Mouse (Mus musculus) duodenum, adult 2 months (tissue): ENCODE data around the gene Gm5751. TPM values are rescaled to one million over a fixed set of nuclear protein-coding genes. Genes with fewer than 3 reads are reported as not detected.

Source experiments
- polyA plus RNA-seq: library from polyadenylated mRNA; depleted of rRNA; stranded (reverse); fragments of >200 nt; gene quantifications from 2 replicates; pipeline ENCODE4 v1.2.3, GENCODE M21; 2012; ENCODE audit warnings: low replicate concordance; rRNA removed

Gene Gm5751
- polyA plus RNA-seq: not detected in 2 replicates

GRCm38 (mm10) chrX:8873953-8874352 lies at the start of gene Gm5751:
Gene Gm5751 (plus strand): TSS chrX:8874253.

GRCm38 (mm10) chrX:8843694-8844093 lies 30.4 kb upstream of the Gm5751 start, which contains the start of gene Gm6592:
Gene Gm6592 (plus strand): TSS chrX:8843994.

GRCm38 (mm10) chrX:8892343-8893155 lies 18.5 kb downstream of the Gm5751 start, which contains the start of gene B630019K06Rik:
Gene B630019K06Rik (plus strand): TSS chrX:8892382.

Other genes starting within 250 kb of the Gm5751 start
- gene Ssxb8, start 183.4 kb upstream of the Gm5751 start, polyA plus RNA-seq: not detected in 2 replicates
- gene Ssx9, start 125.8 kb upstream of the Gm5751 start, polyA plus RNA-seq: not detected in 2 replicates
- not detected in 2 replicates for gene Ssxb5, start 70.6 kb upstream of the Gm5751 start, polyA plus RNA-seq
- gene Gm6592, start 30.3 kb upstream of the Gm5751 start, polyA plus RNA-seq: not detected in 2 replicates
- gene B630019K06Rik, start 18.1 kb downstream of the Gm5751 start, polyA plus RNA-seq: 1.5 and 1.9 TPM in 2 replicates
- gene Fthl17b, start 88.7 kb downstream of the Gm5751 start, polyA plus RNA-seq: not detected in 2 replicates
- gene Fthl17c, start 102.3 kb downstream of the Gm5751 start, polyA plus RNA-seq: not detected in 2 replicates
- gene Fthl17d, start 112.5 kb downstream of the Gm5751 start, polyA plus RNA-seq: not detected in 2 replicates
- gene Fthl17e, start 159.2 kb downstream of the Gm5751 start, polyA plus RNA-seq: not detected in 2 replicates
- not detected in 2 replicates for gene Fthl17f, start 188.8 kb downstream of the Gm5751 start, polyA plus RNA-seq
- gene 4930402K13Rik, start 230.3 kb downstream of the Gm5751 start, polyA plus RNA-seq: not detected in 2 replicates